Mouse (Mus musculus) C2C12 (cell line): ENCODE measurements around the gene Meis1.

Source experiments
- CTCF ChIP-seq: IDR thresholded peaks from one replicate; pipeline ENCODE4 v1.5.1; 2011; ENCODE audit not compliant: control insufficient read depth, insufficient read depth, insufficient read length
- FOSL1 ChIP-seq: IDR thresholded peaks from one replicate; pipeline ENCODE4 v1.8.0; 2011; ENCODE audit warnings: mild to moderate bottlenecking, low read length; ENCODE audit not compliant: poor library complexity, insufficient read depth, severe bottlenecking
- MAX ChIP-seq: IDR thresholded peaks from one replicate; pipeline ENCODE4 v1.6.1; 2011; ENCODE audit warnings: mild to moderate bottlenecking, control low read depth
- MYOD1 ChIP-seq: IDR thresholded peaks from one replicate; pipeline ENCODE4 v1.6.1; 2011; ENCODE audit warnings: low read depth; ENCODE audit not compliant: control insufficient read depth, insufficient read length
- USF1 ChIP-seq: IDR thresholded peaks from one replicate; pipeline ENCODE4 v1.6.1; 2011; ENCODE audit warnings: low read depth, mild to moderate bottlenecking, control low read depth, moderate library complexity

- TF ChIP-seq CTCF: no peak
- TF ChIP-seq USF1: no peak
- TF ChIP-seq MAX: no peak
- TF ChIP-seq MYOD1: no peak
- TF ChIP-seq FOSL1: no peak
These were observed 5.4 kb downstream of the Meis1 start for GRCm38 (mm10) chr11:19013141-19014112.
